Mouse (Mus musculus) ES-Bruce4 (cell line): ENCODE data around the gene Tnfrsf12a. TPM values are rescaled to one million over a fixed set of nuclear protein-coding genes. Genes with fewer than 3 reads are reported as not detected.

Experiments
- H3K27ac ChIP-seq: 2 replicates; pipeline ENCODE4 v1.5.1; 2012; ENCODE audit warnings: low read length, inconsistent platforms; ENCODE audit not compliant: insufficient read depth
- H3K27me3 ChIP-seq: 2 replicates; pipeline ENCODE4 v1.6.1; 2012; ENCODE audit warnings: mild to moderate bottlenecking, low read length, inconsistent platforms; ENCODE audit not compliant: control insufficient read depth, poor library complexity, insufficient read depth, severe bottlenecking
- H3K36me3 ChIP-seq: 2 replicates; pipeline ENCODE4 v1.6.1; 2012; ENCODE audit warnings: inconsistent platforms, mild to moderate bottlenecking, low read length, moderate library complexity; ENCODE audit not compliant: control insufficient read depth, poor library complexity, insufficient read depth, severe bottlenecking
- H3K4me1 ChIP-seq: one replicate; pipeline ENCODE4 v1.8.1; 2011; ENCODE audit warnings: low read length; ENCODE audit not compliant: control insufficient read depth, insufficient read depth
- H3K4me3 ChIP-seq: 2 replicates; pipeline ENCODE4 v1.5.1; 2011; ENCODE audit warnings: low read depth, mild to moderate bottlenecking, low read length
- H3K9ac ChIP-seq: 2 replicates; pipeline ENCODE4 v1.6.1; 2012; ENCODE audit warnings: low read depth, mild to moderate bottlenecking, inconsistent platforms; ENCODE audit not compliant: poor library complexity, severe bottlenecking
- H3K9me3 ChIP-seq: replicated peaks from 2 replicates; pipeline ENCODE4 v1.6.1; 2012; ENCODE audit warnings: mild to moderate bottlenecking, low read length, inconsistent platforms; ENCODE audit not compliant: control insufficient read depth, poor library complexity, insufficient read depth, severe bottlenecking
- CTCF ChIP-seq: IDR thresholded peaks from one replicate; pipeline ENCODE4 v1.8.1; 2011; ENCODE audit warnings: low read depth, low read length
- EP300 ChIP-seq: IDR thresholded peaks from 2 replicates; pipeline ENCODE4 v1.6.1; 2011; ENCODE audit warnings: low read depth, low read length; ENCODE audit not compliant: insufficient read depth
- POLR2A ChIP-seq: IDR thresholded peaks from one replicate; pipeline ENCODE4 v1.8.1; 2011; ENCODE audit warnings: low read length; ENCODE audit not compliant: insufficient read depth
- polyA plus RNA-seq: library from polyadenylated mRNA; stranded (reverse); fragments of >200 nt; gene quantifications from 2 replicates; pipeline ENCODE4 v1.2.4, GENCODE M21; 2011; ENCODE audit warnings: low read depth; ENCODE audit not compliant: missing spikeins, insufficient read depth, insufficient read length

Gene Tnfrsf12a
- polyA plus RNA-seq, 1 experiment = 51.7 TPM

DNA sequence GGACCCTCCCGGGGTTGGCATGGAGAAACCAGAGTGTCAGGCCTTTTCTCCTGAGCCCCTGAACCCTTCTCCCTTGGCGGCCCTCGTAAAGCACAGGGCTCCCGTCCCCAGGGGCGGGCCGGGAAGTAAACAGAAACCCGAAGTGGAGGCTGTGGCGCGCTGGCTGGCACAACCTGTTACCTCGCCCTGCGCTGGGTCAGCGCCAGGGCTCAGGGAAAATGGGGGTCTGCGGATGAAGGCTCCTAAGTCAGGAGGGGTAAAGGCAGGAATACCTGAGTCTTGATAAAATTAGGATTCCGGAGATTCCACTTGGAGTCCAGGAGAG, 16.4 kb downstream of the Tnfrsf12a start:
- H3K4me1 ChIP-seq = no peaks in the 10 kb centered on the region
- H3K4me3 ChIP-seq = peak overlapping the region; percentile 69

DNA sequence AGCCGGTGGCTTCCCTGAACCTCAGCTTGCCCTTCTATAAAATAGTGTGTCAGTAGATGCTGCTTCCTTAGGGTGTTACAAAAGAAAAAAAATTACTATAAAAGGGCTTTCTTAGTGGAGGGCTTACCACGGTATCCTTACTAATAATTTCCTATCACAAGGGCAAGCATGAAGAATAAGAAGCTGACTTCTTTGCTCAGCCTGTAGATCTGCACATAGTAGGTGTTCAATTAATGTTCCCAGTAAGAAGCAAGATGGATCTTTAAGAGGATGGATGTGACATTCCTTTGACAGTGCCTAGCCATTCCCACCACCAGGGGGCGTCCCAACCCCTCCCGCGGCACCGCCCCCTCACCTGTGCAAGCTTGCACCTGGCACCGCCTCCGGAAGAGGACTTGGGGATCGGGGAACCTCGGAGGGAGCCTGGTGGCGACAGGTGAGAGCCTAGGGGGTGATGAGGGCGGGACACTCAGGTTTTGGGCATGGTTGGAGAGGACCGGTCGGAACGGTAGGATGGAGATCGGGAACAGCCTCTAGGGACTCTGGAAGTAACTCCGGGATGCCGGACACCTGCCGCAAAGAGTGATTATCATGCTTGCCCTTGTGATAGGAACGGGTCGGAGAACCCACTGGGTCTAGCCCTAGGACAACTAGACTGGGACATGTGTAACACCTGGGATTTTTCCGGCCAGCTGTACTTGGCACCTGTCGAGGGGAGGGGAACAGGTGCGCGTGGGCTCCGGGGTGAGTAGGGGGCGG, 17.0 kb downstream of the Tnfrsf12a start, which contains the start of gene Bicdl2:
Gene Bicdl2, plus strand, starts transcription at position 390 of the 759 bp plus-strand sequence.
- peak within 1 kb of the TSS; percentile 69 for H3K4me3 ChIP-seq
- H3K27ac ChIP-seq = no peak within 1 kb of the TSS
- peak; percentile 89 for TF ChIP-seq CTCF
- no peak for TF ChIP-seq POLR2A
- TF ChIP-seq EP300 = 0 out of 2 replicates have a peak, but pooled peaks have one; percentile 16
- H3K9ac ChIP-seq = peak within 1 kb of the TSS; percentile 11; the same call in 1 of the 2 replicates
- H3K36me3 ChIP-seq = no peaks in the 10 kb centered on the region
- no peaks in the 10 kb centered on the region for H3K9me3 ChIP-seq
- no peaks in the 10 kb centered on the region for H3K4me1 ChIP-seq
- no peaks in the 10 kb centered on the region for H3K27me3 ChIP-seq

More for the DNA sequence above, 16.4 kb downstream of the Tnfrsf12a start:
- Histone ChIP-seq H3K9me3 (no peaks in the 10 kb centered on the region), H3K36me3 (no peaks in the 10 kb centered on the region), H3K27ac (no peak overlapping the region), H3K9ac (peak overlapping the region; percentile 11; the same call in 1 of the 2 replicates), H3K27me3 (no peaks in the 10 kb centered on the region)
- TF ChIP-seq POLR2A (no peak), CTCF (no peak), EP300 (no peak)

DNA sequence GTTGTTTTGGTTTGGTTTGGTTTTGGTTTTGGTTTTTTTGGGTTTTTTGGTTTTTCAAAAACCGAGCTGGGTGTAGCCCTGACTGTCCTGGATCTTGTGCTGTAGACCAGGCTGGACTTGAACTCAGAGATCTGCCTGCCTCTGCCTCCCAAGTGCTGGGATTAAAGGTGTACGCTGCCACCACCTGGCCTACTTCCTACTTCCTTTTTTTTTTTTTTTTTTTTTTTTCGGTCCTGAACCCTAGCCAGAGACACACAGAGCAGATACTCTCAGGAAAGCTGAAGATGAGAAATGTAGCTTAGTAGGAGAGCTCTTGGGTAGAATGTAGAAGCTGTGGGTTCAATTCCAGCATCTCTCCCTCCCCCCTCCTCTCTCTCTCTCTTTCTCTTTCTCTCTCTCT, 18.8 kb downstream of the Tnfrsf12a start:
- no peaks in the 10 kb centered on the region for H3K36me3 ChIP-seq
- H3K27me3 ChIP-seq = no peaks in the 10 kb centered on the region
- no peak overlapping the region for H3K4me3 ChIP-seq
- no peaks in the 10 kb centered on the region for H3K4me1 ChIP-seq
- H3K9me3 ChIP-seq = no peaks in the 10 kb centered on the region
- no peak overlapping the region for H3K27ac ChIP-seq
- no peak for TF ChIP-seq POLR2A
- TF ChIP-seq CTCF = no peak
- no peak for TF ChIP-seq EP300
- no peak overlapping the region for H3K9ac ChIP-seq

- no peaks in the 10 kb centered on the region for H3K27me3 ChIP-seq
Measured at GRCm38 (mm10) chr17:23654410-23654809, 22.9 kb downstream of the Tnfrsf12a start.

GRCm38 (mm10) chr17:23654001-23654400, 23.3 kb downstream of the Tnfrsf12a start:
- no peaks in the 10 kb centered on the region for H3K4me1 ChIP-seq
- TF ChIP-seq EP300 (no peak), POLR2A (no peak)
- no peak overlapping the region for H3K27ac ChIP-seq
- H3K4me3 ChIP-seq = no peak overlapping the region
- H3K9ac ChIP-seq = no peak overlapping the region
- H3K9me3 ChIP-seq = no peaks in the 10 kb centered on the region
- H3K36me3 ChIP-seq = no peaks in the 10 kb centered on the region
- no peaks in the 10 kb centered on the region for H3K27me3 ChIP-seq

More at GRCm38 (mm10) chr17:23654410-23654809, 22.9 kb downstream of the Tnfrsf12a start:
- no peaks in the 10 kb centered on the region for H3K4me1 ChIP-seq
- TF ChIP-seq CTCF = no peak
- no peak for TF ChIP-seq POLR2A
- TF ChIP-seq EP300 = no peak
- H3K9me3 ChIP-seq = no peaks in the 10 kb centered on the region
- H3K36me3 ChIP-seq = no peaks in the 10 kb centered on the region
- no peak overlapping the region for H3K4me3 ChIP-seq
- no peak overlapping the region for H3K27ac ChIP-seq
- no peak overlapping the region for H3K9ac ChIP-seq

DNA sequence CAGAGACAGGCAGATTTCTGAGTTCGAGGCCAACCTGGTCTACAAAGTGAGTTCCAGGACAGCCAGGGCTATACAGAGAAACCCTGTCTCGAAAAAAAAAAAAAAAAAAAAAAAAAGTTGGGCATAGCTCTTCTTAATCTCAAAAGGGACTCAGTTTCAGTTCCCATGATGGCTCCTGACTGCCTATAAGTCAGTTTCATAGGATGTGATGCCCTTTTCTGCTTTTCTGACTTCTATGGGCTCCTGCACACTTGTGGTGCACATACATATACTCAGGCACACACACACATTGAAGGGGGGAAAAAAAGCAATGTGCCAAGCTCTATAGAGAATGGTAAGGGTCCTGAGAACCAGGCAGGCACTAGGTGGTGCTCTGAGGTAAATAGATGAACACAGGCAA, 23.9 kb downstream of the Tnfrsf12a start:
- H3K36me3 ChIP-seq = no peaks in the 10 kb centered on the region
- no peak overlapping the region for H3K4me3 ChIP-seq
- H3K27ac ChIP-seq = no peak overlapping the region
- TF ChIP-seq CTCF = no peak
- TF ChIP-seq EP300 = no peak
- TF ChIP-seq POLR2A = no peak
- no peaks in the 10 kb centered on the region for H3K4me1 ChIP-seq
- no peak overlapping the region for H3K9ac ChIP-seq
- no peaks in the 10 kb centered on the region for H3K9me3 ChIP-seq
- H3K27me3 ChIP-seq = no peaks in the 10 kb centered on the region
